Mouse (Mus musculus) thymus, adult 2 months (tissue): Measurements from ENCODE around the gene Etl4.

Source experiments
- CTCF ChIP-seq: fragments of 200-500 bp; IDR thresholded peaks from 2 replicates; pipeline ENCODE4 v1.5.1; 2012; ENCODE audit warnings: mild to moderate bottlenecking, control low read depth, low read length, moderate library complexity, borderline replicate concordance; ENCODE audit not compliant: control insufficient read depth, poor library complexity, insufficient read depth; ENCODE audit errors: extremely low read depth
- POLR2A ChIP-seq: fragments of 200-500 bp; IDR thresholded peaks from 2 replicates; pipeline ENCODE4 v1.6.1; 2012; ENCODE audit warnings: mild to moderate bottlenecking, low read length, control low read depth, moderate library complexity; ENCODE audit not compliant: control insufficient read depth, poor library complexity, insufficient read depth; ENCODE audit errors: extremely low read depth

GRCm38 (mm10) chr2:20510061-20510460 lies 600.5 kb downstream of the Etl4 start:
- TF ChIP-seq POLR2A, result no peak
- no peak for TF ChIP-seq CTCF
